Mouse (Mus musculus): Measurements from ENCODE around the gene Nck2. TPM values are rescaled to one million over a fixed set of nuclear protein-coding genes. Genes with fewer than 3 reads are reported as not detected.
"Not testable (repeated sequence)": the region's sequence is repeated elsewhere in the genome, so short reads cannot be mapped to it uniquely, and the experiment has no call there.

Gene Nck2
- polyA plus RNA-seq, 1 experiment from 2014 or later: 38.0 TPM

DNA sequence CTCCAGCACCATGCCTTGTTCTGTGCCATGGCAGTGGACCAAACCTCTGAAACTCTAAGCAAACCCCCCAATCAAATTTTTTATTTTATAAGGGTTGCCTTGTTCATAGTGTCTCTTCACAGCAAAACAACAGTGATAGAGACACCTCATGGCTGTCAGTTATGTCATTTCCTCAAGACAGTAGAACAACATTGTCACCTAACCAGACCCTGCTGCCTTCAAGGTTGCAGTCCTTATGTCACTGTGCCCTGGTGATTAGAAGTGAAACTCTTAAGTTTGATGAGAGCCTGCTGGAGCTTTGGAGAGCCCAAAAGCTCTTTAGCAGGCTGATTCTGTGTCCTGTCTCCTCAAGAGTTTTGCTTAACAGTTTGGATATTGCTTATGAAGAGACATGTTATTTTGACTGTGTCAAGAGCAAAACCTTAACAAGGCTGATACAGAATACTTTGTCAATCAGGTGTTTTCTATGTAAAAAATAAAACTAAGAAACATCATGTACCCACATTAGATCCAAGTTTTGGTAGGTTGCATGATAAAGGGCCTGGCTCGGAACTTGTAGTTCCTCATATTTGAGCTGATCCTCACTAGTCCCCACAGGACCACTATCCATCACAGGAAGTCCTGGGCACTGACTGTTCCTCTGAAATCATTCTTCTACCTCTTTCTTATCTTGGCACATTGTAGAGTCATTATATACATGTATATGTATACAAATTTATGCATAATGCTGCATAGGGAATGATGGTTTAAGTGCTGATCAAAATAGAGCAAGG, 76.0 kb downstream of the Nck2 start:
- H3K4me1 ChIP-seq (replicated peaks): peaks cover 8% of the 10 kb centered on the region; the same call in 1 of the 2 replicates
- no peak overlapping the region for H3K27ac ChIP-seq (replicated peaks)
- H3K4me2 ChIP-seq: no peak overlapping the region
- no peaks in the 10 kb centered on the region for H3K27me3 ChIP-seq
- no peaks in the 10 kb centered on the region for H3K36me3 ChIP-seq
- no peak overlapping the region for H3K9ac ChIP-seq
- no peak for ATAC-seq (ENCODE audit: low FRiP score, low read depth)
- no peaks in the 10 kb centered on the region for H3K9me3 ChIP-seq
- no peak overlapping the region for H3K4me3 ChIP-seq
- WGBS: 98% methylated on average over 1 of the region's 1 CpGs

DNA sequence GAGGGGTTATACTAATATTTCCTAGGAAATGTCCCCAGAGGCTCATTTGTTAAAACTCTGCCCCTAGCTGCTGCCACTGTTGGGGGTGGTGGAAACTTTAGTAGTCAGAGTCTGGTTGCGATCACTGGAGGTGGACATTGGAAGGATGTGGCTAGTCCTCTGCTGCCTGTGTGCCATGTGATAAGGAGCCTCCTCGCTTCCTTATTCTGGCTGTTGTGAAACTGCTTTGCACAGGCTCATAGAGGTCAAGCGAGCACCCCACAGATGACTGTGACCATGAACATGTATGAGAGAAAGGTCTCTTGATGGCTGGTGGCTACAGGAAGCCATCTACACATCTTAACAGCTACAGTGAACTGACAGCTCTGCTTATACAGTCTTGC, 76.6 kb downstream of the Nck2 start:
- H3K9me3 ChIP-seq: no peaks in the 10 kb centered on the region
- no peak overlapping the region for H3K4me3 ChIP-seq
- no peak overlapping the region for H3K4me2 ChIP-seq
- ATAC-seq (ENCODE audit: low FRiP score, low read depth): no peak
- 91% methylated on average over 3 of the region's 3 CpGs for WGBS
- no peak overlapping the region for H3K9ac ChIP-seq
- no peak overlapping the region for H3K27ac ChIP-seq (replicated peaks)
- H3K27me3 ChIP-seq: no peaks in the 10 kb centered on the region
- peaks cover 8% of the 10 kb centered on the region; the same call in 1 of the 2 replicates for H3K4me1 ChIP-seq (replicated peaks)
- no peaks in the 10 kb centered on the region for H3K36me3 ChIP-seq

- no peak overlapping the region for H3K4me3 ChIP-seq
Observed at GRCm38 (mm10) chr1:43521512-43521911, 77.1 kb downstream of the Nck2 start.

GRCm38 (mm10) chr1:43521950-43522349, 77.6 kb downstream of the Nck2 start:
- WGBS: 95% methylated on average over 4 of the region's 4 CpGs
- no peak overlapping the region for H3K4me3 ChIP-seq
- ATAC-seq (ENCODE audit: low FRiP score, low read depth): no peak
- H3K4me2 ChIP-seq: no peak overlapping the region
- H3K27me3 ChIP-seq: no peaks in the 10 kb centered on the region
- H3K27ac ChIP-seq (replicated peaks): no peak overlapping the region
- peaks cover 8% of the 10 kb centered on the region; the same call in 1 of the 2 replicates for H3K4me1 ChIP-seq (replicated peaks)
- no peaks in the 10 kb centered on the region for H3K9me3 ChIP-seq
- no peak overlapping the region for H3K9ac ChIP-seq
- no peaks in the 10 kb centered on the region for H3K36me3 ChIP-seq

More at GRCm38 (mm10) chr1:43521512-43521911, 77.1 kb downstream of the Nck2 start:
- Histone ChIP-seq H3K27me3 (no peaks in the 10 kb centered on the region), H3K27ac (replicated peaks) (no peak overlapping the region), H3K4me1 (replicated peaks) (peaks cover 8% of the 10 kb centered on the region; the same call in 1 of the 2 replicates), H3K36me3 (no peaks in the 10 kb centered on the region), H3K4me2 (no peak overlapping the region), H3K9me3 (no peaks in the 10 kb centered on the region), H3K9ac (no peak overlapping the region)
- ATAC-seq (ENCODE audit: low FRiP score, low read depth): no peak
- 94% methylated on average over 3 of the region's 3 CpGs for WGBS

DNA sequence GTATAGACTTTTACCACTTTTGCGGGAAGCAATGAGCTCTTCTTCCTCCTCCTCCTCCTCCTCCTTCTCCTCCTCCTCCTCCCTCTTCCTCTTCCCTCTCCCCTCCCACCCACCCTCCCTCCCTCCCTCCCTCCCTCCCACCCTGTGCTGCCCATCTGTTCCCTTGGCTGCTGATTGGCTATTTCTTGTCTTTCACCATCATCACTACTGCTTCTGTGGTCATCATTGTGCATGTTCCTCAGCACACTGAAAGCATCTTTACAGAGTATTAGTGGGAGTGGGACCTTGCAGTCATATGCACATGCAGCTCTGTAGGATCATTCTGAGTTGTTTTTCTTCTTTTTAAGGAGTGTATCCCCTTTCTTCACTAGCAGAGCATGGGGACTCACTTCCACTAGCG, 78.6 kb downstream of the Nck2 start:
- WGBS: 60% methylated on average over 2 of the region's 2 CpGs
- H3K4me1 ChIP-seq (replicated peaks): peaks cover 15% of the 10 kb centered on the region; the same call in 1 of the 2 replicates
- H3K4me2 ChIP-seq: no peak overlapping the region
- no peak overlapping the region for H3K27ac ChIP-seq (replicated peaks)
- H3K27me3 ChIP-seq: no peaks in the 10 kb centered on the region
- H3K36me3 ChIP-seq: no peaks in the 10 kb centered on the region
- H3K9ac ChIP-seq: no peak overlapping the region
- no peaks in the 10 kb centered on the region for H3K9me3 ChIP-seq
- H3K4me3 ChIP-seq: no peak overlapping the region
- no peak for ATAC-seq (ENCODE audit: low FRiP score, low read depth)

DNA sequence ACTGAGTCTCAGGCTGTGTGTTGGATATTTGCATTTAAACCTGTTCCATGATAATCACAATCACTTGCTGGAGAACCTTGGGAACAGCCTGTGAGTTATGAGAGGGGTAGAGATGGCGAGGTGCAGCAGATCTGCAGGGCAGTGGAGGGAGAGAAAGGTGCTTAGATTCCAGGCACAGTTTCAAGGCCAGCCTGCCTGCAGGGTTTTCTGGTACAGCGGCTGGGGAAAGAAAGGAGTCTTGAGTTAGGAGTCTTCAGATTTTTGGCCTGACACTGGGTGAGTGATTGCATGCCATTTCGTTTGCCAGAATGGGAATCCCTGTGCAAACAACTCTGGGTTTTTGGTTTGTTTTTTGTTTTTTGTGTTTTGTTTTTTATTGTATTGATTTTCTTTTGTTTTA, 80.0 kb downstream of the Nck2 start:
- Histone ChIP-seq H3K36me3 (no peaks in the 10 kb centered on the region), H3K4me3 (no peak overlapping the region), H3K9me3 (no peaks in the 10 kb centered on the region), H3K27me3 (no peaks in the 10 kb centered on the region), H3K9ac (no peak overlapping the region), H3K27ac (replicated peaks) (no peak overlapping the region), H3K4me2 (no peak overlapping the region), H3K4me1 (replicated peaks) (peaks cover 15% of the 10 kb centered on the region; the same call in 1 of the 2 replicates)
- no peak for ATAC-seq (ENCODE audit: low FRiP score, low read depth)
- WGBS: 61% methylated on average over 3 of the region's 3 CpGs

DNA sequence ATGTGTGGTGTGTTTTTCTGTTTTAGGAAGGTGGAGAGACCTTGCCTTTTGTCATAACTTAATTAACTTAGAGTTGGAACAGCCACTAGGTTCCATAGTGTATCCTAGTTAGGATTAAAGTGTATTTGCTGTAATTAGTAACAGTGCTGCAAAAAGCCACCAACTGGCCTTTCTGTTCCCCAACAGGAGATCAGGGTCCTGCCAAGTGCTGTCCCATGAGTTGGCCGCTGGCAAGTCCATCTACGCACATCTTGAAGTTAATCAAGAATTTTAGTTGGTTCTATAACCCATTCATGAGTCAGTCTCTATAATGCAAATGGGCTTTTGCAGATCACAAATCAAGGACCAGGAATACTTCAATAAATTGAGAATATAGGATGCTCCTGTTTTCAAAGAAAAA, 83.9 kb downstream of the Nck2 start:
- Histone ChIP-seq H3K4me2 (no peak overlapping the region), H3K27me3 (no peaks in the 10 kb centered on the region), H3K4me3 (no peak overlapping the region), H3K9ac (no peak overlapping the region), H3K4me1 (replicated peaks) (peaks cover 31% of the 10 kb centered on the region), H3K9me3 (no peaks in the 10 kb centered on the region), H3K27ac (replicated peaks) (no peak overlapping the region), H3K36me3 (no peaks in the 10 kb centered on the region)
- 76% methylated on average over 2 of the region's 2 CpGs for WGBS
- no peak for ATAC-seq (ENCODE audit: low FRiP score, low read depth)

DNA sequence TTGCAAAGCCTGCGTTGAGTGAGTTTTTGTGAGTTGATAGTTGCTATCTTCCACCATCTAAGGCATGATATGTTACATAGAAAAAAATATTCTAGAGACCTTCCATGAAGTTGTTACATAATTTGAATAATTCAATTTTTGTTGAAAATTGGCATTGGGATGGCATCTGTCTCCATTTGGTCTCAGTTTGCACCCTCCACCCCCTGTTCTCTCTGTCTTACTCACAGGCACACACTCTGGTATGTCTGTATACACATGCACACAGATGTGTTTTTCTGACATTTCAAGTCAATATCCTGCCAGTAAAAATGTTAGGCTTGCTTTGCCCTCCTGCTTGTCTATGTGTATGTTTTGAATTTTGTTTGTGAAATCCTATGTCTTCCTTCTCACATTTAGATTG, 84.7 kb downstream of the Nck2 start:
- 98% methylated on average over 1 of the region's 1 CpGs for WGBS

GRCm38 (mm10) chr1:43530295-43531020, 86.1 kb downstream of the Nck2 start:
- Histone ChIP-seq H3K9me3 (no peaks in the 10 kb centered on the region), H3K9ac (no peak overlapping the region), H3K36me3 (no peaks in the 10 kb centered on the region), H3K4me1 (replicated peaks) (peaks cover 31% of the 10 kb centered on the region), H3K27ac (replicated peaks) (0 out of 2 replicates have a peak overlapping the region, but pooled peaks have one; percentile 31), H3K27me3 (no peaks in the 10 kb centered on the region), H3K4me3 (no peak overlapping the region), H3K4me2 (no peak overlapping the region)
- 73% methylated on average over 7 of the region's 7 CpGs for WGBS
- ATAC-seq (ENCODE audit: low FRiP score, low read depth): no peak

More for the DNA sequence above, 84.7 kb downstream of the Nck2 start:
- H3K4me2 ChIP-seq: no peak overlapping the region
- no peak overlapping the region for H3K27ac ChIP-seq (replicated peaks)
- no peak for ATAC-seq (ENCODE audit: low FRiP score, low read depth)
- H3K9me3 ChIP-seq: no peaks in the 10 kb centered on the region
- peaks cover 30% of the 10 kb centered on the region for H3K4me1 ChIP-seq (replicated peaks)
- H3K4me3 ChIP-seq: no peak overlapping the region
- H3K9ac ChIP-seq: no peak overlapping the region
- no peaks in the 10 kb centered on the region for H3K36me3 ChIP-seq
- no peaks in the 10 kb centered on the region for H3K27me3 ChIP-seq

- ATAC-seq (ENCODE audit: low FRiP score, low read depth): no peak
Observed at GRCm38 (mm10) chr1:43531307-43531706, 86.9 kb downstream of the Nck2 start.

DNA sequence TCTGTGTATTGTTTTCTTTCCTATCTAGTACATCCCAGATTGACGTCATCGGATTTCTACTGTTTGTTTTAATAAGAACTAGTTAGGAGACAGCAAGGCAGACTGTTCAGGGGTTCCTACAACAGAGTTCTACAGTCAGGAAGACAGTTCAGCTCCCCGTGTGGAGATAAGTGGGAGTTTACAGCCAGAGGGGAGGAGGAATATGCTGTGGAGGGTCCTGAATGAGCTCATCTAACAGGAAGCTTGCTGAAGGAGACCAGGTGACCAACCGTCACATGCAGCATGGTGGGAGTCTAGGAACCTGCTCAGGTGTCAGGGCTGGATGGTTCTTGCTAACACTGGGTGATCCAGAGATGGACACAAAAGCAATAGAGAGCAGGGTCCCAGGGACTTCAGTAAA, 87.9 kb downstream of the Nck2 start:
- no peak overlapping the region for H3K27ac ChIP-seq (replicated peaks)
- no peak overlapping the region for H3K9ac ChIP-seq
- H3K27me3 ChIP-seq: no peaks in the 10 kb centered on the region
- 79% methylated on average over 4 of the region's 4 CpGs for WGBS
- peaks cover 31% of the 10 kb centered on the region for H3K4me1 ChIP-seq (replicated peaks)
- H3K9me3 ChIP-seq: no peaks in the 10 kb centered on the region
- no peaks in the 10 kb centered on the region for H3K36me3 ChIP-seq
- H3K4me2 ChIP-seq: no peak overlapping the region
- H3K4me3 ChIP-seq: no peak overlapping the region
- peak; percentile 28; the same call in 1 of the 2 replicates for ATAC-seq (ENCODE audit: low FRiP score, low read depth)

More at GRCm38 (mm10) chr1:43531307-43531706, 86.9 kb downstream of the Nck2 start:
- Histone ChIP-seq H3K36me3 (no peaks in the 10 kb centered on the region), H3K4me3 (no peak overlapping the region), H3K9me3 (no peaks in the 10 kb centered on the region), H3K9ac (no peak overlapping the region), H3K4me2 (no peak overlapping the region), H3K27ac (replicated peaks) (0 out of 2 replicates have a peak overlapping the region, but pooled peaks have one; percentile 31), H3K27me3 (no peaks in the 10 kb centered on the region), H3K4me1 (replicated peaks) (peaks cover 31% of the 10 kb centered on the region)
- WGBS: 62% methylated on average over 7 of the region's 7 CpGs

DNA sequence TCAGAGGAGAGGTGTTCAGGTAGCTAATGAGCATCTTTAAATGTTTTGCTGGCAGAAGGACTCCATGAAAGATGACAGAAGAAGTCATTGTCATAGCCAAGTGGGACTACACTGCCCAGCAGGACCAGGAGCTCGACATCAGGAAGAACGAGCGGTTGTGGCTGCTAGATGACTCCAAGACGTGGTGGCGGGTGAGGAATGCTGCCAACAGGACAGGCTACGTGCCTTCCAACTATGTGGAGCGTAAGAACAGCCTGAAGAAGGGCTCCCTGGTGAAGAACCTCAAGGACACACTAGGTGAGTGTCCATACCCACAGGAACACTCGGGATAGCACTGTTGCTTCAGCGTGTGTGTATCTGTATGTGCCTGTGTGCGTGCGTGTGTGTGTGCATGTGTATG, 89.1 kb downstream of the Nck2 start:
- WGBS: 87% methylated on average over 11 of the region's 11 CpGs
- not testable (repeated sequence) for H3K9me3 ChIP-seq; H3K36me3 ChIP-seq; H3K4me3 ChIP-seq; ATAC-seq (ENCODE audit: low FRiP score, low read depth); H3K4me2 ChIP-seq; H3K27me3 ChIP-seq; H3K27ac ChIP-seq (replicated peaks); H3K9ac ChIP-seq
- peaks cover 24% of the 10 kb centered on the region for H3K4me1 ChIP-seq (replicated peaks)

Data from hindbrain, embryonic 15.5 days (tissue).